Mouse (Mus musculus) cerebellum, postnatal 25 days (tissue): Measurements from ENCODE around the gene Cd79b.
"Not testable (repeated sequence)": the region's sequence is repeated elsewhere in the genome, so short reads cannot be mapped to it uniquely, and the experiment has no call there.

Experiments used
- DNase-seq, 2 experiments: peaks; one replicate each; pipeline ENCODE4 v3.0.0; 2021; ENCODE audit warnings: mixed read lengths in 2 of 2

Cd79b gene

GRCm38 (mm10) chr11:106314333-106314812 is at the start of gene Cd79b:
Cd79b (minus strand) TSS chr11:106314762.
- DNase-seq = no peak

GRCm38 (mm10) chr11:106359350-106359749 is 44.8 kb upstream of the Cd79b start:
- no peak for DNase-seq

GRCm38 (mm10) chr11:106355382-106356128 is 41.0 kb upstream of the Cd79b start:
- peak; percentile 74 to 84 for DNase-seq

GRCm38 (mm10) chr11:106354181-106354580 is 39.6 kb upstream of the Cd79b start:
- no peak for DNase-seq

DNA sequence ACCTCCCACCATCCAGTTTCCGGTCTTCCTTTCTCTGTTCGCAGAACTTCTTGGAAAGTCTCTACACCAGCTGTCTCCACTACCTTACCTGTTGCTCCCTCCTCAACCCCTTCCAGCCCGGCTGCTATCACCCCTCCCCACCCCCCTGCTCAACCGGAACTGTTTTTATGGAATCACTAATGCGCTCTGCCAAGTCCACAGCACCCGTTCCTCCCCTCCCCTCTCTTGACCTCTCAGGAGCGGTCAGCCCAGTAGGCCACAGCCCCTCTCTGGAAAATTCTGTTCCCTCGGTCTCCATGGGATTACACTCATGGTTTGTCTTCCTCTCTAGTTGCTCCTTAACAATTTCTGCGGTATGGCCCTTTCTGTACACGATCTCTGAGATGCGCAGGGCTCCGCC is 38.6 kb upstream of the Cd79b start, which contains the start of gene Scn4a:
Gene Scn4a (minus strand): TSS at position 101 of the 400 bp plus-strand sequence.
- DNase-seq = no peak

DNA sequence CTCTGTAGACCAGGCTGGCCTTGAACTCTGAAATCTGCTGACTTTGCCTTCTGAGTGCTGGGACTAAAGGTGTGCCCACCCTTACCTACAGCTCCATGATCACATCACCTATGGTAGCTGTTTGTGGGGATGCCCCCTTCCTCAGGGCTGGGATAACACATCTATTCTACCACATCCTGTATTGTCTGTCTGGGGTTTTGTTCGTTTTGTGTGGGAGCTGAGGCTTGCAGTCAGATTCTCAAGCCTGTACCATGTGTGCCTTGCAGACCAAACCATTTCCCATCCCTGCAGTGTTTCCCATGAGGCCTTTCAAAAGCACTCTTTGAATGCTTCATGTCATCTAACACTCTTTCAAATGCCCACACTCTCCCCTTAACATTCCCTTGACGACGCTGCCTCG is 37.4 kb upstream of the Cd79b start:
- no peak for DNase-seq

DNA sequence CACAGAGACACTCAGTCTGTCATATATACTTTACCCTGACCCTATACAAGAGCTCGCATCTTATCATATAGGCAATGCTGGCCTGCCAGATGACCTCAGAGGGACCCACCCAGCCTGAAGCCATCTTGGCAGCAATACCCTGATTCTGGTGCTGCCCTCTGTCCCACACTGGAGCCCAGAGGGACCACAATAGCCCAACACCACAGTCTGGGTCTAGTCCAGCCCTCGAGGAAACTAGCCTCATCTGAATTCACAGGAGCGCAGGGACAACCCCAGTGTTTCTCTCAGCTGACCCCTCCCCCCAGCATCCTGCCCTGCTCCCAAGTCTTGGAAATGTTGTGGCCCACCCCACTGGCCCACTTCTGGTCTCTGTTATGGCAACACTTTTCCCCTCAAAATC is 36.7 kb upstream of the Cd79b start:
- no peak for DNase-seq

GRCm38 (mm10) chr11:106350853-106351252 is 36.3 kb upstream of the Cd79b start:
- DNase-seq = no peak

GRCm38 (mm10) chr11:106349772-106350171 is 35.2 kb upstream of the Cd79b start:
- DNase-seq = no peak

- DNase-seq = no peak
Observed at GRCm38 (mm10) chr11:106344910-106345309, 30.3 kb upstream of the Cd79b start.

DNA sequence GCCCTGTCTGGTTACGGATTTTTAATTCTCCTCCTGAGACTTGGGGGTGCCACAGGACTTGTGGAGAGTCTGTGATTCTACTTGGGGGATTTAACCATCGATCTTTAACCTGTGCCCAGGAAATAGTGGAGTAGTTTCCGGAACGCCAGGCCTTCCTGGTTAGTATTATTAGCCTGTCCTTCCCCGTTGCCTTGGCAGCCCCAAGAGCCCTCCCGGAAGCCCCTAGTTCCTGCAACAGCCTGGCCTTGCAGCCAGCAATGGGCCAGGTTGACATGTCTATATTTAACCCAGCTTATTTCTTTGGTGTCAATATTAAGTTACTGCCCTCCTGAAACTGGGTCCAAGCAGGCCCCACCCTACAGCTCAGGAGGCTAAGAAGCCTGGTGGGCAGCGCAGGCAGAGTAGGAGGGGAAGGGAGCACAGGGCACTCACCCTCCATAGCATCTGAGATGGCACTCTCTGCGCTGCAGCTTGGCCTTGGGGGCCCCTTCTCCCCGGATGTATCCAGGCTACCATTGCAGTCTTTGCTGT is 26.5 kb upstream of the Cd79b start:
- no peak for DNase-seq

DNA sequence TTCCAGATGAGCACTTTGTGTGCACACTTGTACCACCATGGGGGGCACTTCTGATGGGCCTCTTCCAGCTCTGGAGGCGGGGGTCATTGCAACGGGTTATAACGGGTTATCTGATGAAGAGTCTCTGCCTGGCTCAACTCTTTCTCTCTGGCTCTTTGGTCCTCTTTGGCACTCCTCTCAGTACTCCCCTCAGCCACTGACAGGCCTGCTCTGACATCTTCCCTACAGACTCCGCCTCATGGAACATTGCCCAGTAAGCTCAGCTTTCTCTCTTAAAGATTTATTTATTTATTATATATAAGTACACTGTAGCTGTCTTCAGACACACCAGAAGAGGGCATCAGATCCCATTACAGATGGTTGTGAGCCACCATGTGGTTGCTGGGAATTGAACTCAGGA is 24.8 kb upstream of the Cd79b start:
- DNase-seq = not testable (repeated sequence)

DNA sequence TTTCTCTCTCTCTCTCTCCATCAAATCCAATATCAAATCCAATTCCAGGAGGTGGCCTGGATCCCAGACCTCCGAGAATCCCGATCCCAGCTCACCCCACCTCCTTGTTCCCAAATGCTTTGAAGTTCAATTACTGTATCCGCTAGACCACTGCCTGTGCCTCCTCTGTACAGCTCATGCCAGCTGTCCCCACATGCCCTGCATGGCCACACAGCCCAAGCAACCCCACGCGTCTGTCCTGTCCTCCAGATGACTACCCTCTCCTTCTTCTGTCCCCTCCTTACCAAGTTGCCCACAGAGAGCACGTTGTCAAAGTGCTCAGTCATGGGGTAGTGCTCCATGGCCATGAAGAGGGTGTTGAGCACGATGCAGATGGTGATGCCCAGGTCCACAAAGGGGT is 24.3 kb upstream of the Cd79b start:
- no peak for DNase-seq

GRCm38 (mm10) chr11:106338029-106338428 is 23.5 kb upstream of the Cd79b start:
- DNase-seq = no peak

DNA sequence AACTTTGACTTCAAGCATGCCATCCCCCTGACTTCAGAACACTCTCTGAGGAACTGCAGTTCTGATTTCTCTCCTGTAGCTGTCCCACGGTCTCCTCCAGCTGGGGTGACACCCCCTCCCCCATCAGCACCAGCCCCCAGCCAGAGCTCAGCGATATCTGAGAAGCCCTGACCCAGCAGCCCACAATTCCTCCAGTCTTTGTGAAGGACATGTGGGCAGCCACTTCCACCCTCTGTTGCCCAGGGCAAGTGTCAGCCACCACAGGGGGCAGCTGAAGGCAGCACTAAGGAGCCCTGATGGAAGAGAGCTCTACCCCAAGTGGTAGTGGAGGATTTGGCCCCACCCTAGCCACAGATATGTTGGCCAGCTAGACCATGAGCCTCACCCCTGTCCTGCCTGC is 19.5 kb upstream of the Cd79b start:
- DNase-seq = no peak

DNA sequence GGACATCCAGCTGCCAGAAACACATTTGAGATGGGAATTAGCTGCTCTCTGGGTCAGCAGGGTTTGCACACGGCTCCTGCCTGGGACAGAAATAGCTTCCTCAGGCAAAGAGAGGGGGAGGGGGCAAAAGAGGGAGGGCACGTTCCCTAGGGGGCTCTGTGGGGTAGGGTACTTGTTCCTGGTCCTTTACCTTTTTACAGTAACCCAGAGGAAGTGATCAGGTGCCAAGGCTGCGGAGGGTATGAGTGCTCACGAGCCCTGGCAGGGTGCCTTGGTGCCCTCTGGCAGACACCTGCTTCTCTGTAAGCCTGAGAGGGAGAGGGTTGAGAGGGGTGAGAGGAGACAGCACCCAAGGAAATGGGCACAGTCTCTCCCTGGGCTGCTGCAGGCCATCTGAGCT is 17.9 kb upstream of the Cd79b start:
- peak; percentile 43 to 70 for DNase-seq

GRCm38 (mm10) chr11:106329682-106330081 is 15.1 kb upstream of the Cd79b start:
- DNase-seq = peak; percentile 41 to 56

- no peak for DNase-seq
Observed at GRCm38 (mm10) chr11:106329128-106329527, 14.6 kb upstream of the Cd79b start.

DNA sequence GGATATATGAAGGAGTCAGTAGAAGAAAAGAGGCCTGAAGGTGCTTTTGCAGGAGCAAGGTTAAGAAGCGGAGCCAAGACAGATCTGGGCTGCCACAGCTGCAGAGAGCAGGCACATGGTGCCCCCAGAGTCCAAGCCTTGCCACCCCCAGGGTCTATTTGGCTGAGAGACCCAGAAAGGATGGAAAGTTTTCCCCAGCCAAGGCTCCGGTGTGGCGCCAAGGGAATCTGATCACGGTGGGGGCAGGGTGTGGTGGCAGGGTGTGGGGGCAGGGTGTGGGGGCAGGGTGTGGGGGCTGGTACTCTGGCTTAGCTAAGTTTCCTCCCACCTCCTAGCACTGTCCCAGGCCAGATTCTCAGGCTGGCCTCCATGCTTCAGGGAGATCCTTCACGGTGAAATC is 14.0 kb upstream of the Cd79b start:
- DNase-seq = no peak

DNA sequence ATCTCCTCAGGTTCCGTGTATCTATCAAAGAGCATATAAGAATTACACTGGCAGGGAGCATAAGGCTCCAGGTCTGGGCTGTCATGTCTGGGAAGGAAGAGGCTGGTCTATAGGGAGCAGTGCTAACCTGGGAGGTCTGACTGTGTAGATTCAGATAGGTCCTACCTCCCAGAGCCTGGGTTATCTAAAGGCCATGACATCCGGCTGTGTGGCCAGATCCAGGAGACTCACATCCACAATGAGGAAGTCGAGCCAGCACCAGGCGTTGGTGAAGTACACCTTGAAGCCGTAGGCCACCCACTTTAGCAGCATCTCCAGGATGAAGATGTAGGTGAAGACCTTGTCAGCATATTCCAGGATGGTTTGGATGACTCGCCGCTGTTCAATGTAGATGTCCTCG is 11.9 kb upstream of the Cd79b start:
- DNase-seq = no peak

DNA sequence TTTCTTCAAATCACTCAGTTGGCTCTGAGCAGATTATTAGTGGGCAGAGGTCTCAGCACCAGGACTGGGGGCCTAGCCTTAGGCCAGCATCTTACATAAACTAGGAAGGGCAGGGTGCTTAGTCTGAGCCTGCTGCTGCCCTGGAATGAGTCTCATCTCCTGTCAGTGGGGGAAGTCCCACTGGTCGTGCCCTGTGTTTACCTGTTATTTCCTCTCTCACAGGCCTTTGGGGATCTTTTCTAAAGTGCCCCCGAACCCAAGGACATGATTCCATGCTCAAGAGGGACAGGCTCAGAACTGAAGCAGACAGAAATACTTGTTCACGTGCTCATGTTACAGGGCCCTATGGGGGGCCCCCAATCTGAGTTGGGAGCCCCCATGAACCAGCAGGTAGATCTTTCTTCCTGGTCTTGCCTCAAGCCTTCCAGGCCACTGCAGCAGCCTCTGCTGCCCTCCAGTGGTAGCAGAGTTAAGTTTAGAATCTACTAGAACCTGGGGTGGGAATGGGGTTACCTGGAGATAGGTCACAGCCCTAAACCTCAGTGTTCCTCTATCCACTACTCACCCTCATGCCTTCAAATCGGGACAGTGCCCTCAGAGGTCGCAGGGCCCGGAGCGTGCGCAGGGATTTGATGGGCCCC is 11.1 kb upstream of the Cd79b start:
- peak; percentile 71 to 87 for DNase-seq

DNA sequence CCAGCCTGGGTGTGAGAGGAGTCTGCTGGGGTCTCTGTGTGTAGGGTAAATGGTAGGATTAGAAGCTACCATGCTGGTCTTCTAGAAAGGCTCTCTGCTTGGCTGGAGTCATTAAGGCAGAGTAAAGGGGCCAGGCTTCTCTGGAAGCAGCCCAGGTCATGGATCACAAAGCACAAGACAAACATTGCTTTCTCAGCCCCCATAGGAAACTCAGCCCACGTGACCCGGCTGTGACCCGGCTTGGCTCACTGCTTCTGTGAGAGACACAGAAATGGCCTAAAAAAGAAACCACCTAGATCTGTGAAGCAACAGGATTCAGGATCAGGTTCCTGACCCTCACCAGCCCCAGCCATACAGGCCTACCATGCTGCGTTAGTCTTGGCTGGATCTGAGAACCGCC is 10.3 kb upstream of the Cd79b start:
- DNase-seq = no peak

DNA sequence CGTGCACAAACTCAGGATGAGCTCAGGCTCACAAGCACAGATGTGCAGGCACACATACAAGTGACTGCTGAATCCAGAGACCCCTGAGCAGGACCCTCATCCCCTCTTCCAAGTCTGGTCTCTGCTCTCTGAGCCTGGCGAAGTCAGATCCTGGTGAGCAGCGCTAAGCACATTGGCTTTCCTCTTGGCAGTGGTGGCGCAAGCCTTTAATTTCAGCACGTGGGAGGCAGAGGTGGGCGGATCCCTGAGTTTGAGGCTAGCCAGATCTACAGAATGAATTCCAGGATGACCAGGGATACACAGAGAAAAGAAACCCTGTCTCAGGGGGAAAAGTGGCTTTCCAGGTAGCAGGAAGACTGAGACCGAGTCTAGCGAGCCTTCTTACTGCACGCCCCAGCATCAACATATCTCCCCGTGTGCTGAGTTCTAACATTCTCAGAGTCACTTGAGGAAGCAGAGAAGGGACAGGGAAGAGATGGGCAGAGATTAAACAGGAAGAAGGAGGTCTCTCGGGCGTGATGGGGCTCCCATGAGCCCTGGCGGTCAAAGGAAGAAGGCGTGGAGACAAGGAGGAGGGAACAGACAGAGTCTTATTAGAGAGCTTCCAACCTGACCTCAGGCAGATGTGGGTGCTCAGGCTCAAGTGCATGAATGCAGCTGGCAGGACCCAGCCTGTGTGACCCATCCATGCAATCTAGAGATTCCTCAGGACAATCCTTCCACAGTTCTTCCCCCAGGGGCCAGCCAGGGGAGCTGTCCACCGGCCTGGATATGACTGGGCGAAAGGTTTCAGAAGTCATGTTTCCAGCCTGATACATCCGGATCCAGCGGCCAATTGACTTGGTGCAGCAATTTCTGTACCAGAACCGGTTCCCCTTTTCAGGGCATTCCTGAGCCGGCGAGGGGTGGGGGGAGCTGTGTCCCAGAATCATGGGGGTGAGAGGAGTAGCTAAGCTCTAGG is 4.1 kb upstream of the Cd79b start:
- no peak for DNase-seq
